Mouse (Mus musculus): ENCODE data around the gene Fut1.
"Not testable (repeated sequence)": the region's sequence is repeated elsewhere in the genome, so short reads cannot be mapped to it uniquely, and the experiment has no call there.

Fut1 gene

GRCm38 (mm10) chr7:45638623-45639401, 21.7 kb downstream of the Fut1 start:
- in situ Hi-C loops (cut with MboI), result no loop called here

- in situ Hi-C loops (cut with MboI), result no loop called here
Observed at GRCm38 (mm10) chr7:45639561-45640027, 22.5 kb downstream of the Fut1 start, which contains the start of gene Mamstr. Gene Mamstr (plus strand): TSS chr7:45639977.

- in situ Hi-C loops (cut with MboI), result no loop called here
Observed at GRCm38 (mm10) chr7:45640191-45640957, 23.3 kb downstream of the Fut1 start.

DNA sequence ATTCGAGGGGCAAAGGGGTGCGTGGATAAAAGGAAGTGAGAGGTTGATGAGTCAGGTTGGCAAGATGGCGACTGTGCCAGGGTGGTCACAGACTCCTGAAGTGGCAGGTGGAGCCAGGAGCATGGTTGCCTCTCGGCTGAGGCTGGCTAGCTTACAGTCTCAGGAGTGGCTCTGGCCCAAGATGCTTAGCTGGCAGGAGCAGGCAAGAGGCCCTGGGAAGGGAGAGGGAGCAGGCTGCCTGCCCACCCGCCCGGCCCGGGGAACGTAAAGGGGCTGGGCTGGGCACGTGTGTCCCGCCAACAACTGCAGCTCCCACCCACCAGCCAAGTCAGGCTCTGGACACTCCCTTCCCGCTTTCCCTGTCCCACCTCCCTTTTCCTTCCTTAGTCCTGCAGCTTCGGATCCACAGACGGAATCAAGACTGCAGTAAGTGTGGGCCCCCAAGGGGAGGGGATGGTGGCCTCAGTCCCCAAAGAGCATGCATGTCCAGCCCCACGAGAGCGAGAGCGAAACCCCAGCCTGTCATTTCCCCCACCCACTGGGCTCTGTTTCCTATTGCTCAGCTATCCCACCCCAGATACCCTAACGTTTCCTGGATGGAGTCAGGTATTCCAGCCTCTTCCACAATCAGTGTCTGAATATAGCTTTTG, 24.4 kb downstream of the Fut1 start:
- in situ Hi-C loops (cut with MboI), result no loop called here

DNA sequence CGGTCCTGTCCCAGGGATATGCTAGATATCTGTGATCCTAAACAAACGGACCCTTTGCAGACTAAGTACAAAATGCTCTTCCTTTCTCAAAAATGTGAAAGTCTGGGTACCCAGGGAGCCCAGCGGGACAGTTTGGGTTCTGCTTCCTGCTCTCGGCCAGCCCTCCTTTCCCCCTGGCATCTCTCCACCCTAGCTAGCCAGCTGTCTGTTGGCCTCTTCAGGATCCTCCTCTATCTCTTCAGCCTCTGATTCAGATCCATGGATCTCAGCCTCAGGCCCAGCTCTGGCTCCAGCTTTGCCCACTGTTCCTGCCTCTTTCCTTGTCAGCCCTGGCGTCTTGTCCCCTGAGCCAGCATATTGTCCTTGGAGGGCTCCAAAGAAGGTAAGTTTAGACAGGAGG, 25.0 kb downstream of the Fut1 start:
- in situ Hi-C loops (cut with MboI), result no loop called here

GRCm38 (mm10) chr7:45642503-45643255, 25.6 kb downstream of the Fut1 start:
- in situ Hi-C loops (cut with MboI), result no loop called here

- in situ Hi-C loops (cut with MboI), result no loop called here
Observed at GRCm38 (mm10) chr7:45643441-45644178, 26.5 kb downstream of the Fut1 start.

DNA sequence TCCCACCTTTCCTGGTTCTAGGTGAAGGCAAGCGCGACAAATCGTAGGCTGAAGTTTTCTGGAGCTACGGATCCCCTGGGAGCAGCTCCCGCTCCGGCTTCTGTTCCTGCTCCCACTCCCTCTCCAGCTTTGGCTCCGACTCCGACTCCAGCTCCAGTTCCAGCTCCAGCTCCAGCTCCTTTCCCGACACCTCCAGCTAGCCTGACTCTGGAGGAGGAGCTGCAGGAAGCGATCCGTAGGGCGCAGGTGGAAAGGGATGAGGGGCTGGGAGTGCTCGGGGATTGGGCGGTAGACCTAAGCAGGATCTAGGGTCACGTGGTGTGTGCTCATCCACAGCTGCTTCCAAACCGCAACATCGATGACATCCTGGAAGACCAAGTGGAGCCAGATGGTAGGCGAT, 27.1 kb downstream of the Fut1 start:
- in situ Hi-C loops (cut with MboI), result no loop called here

GRCm38 (mm10) chr7:45644872-45645590, 27.9 kb downstream of the Fut1 start:
- in situ Hi-C loops (cut with MboI), result no loop called here

GRCm38 (mm10) chr7:45645591-45645971, 28.5 kb downstream of the Fut1 start:
- in situ Hi-C loops (cut with MboI), result no loop called here

- in situ Hi-C loops (cut with MboI), result no loop called here
Observed at GRCm38 (mm10) chr7:45646671-45647070, 29.6 kb downstream of the Fut1 start.

DNA sequence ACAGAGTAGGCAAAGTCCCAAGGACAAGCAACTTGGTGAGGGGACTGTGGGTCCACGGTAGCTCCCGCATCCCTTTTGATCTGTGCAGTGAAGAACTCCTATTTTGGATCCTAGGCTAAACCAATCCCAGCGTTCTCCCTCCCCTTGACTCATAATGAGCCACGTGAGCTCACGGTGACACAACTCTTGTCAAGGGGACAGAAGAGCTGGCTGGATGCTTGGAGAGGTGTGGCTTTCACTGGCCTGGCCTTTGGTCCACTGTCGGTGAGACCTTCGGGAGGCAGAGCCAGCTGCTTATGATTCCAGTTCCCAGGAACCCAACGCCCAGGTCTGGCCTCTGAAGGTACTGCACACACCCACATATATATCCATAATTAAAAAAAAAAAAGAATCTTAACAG, 32.3 kb downstream of the Fut1 start:
- in situ Hi-C loops (cut with MboI), result no loop called here

- in situ Hi-C loops (cut with MboI), result not testable (repeated sequence)
Observed at GRCm38 (mm10) chr7:45650484-45650883, 33.4 kb downstream of the Fut1 start.

DNA sequence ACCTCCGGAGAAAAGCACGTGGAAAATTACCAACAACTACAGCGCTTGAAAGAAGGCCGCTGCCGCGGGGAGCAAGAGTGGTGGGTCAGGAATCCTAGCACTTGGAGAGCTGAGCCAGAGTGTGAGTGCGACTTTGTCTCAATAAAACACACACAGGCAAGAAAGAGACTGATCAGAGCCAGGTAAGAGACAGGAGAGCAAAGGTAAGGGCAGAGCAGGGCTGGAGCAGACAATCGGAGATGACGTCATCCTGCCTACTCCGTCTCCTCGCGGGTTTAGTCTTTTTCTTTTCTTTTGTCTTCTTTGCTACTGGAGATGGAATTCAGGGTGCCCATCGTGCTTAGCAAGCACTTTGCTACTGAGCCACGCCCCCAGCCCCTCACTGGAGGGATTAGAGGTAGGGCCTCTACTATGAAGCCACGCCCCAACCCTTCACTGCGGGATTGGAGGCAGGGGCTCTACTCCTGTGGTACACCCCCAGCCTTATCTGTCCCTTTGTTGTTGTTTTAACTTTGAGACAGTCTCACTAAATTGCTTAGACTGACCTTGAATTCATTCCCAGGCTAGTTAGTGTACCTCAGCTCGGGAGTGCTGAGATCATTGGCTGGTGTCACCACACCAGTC, 37.4 kb downstream of the Fut1 start:
- in situ Hi-C loops (cut with MboI), result no loop called here

- in situ Hi-C loops (cut with MboI), result no loop called here
Observed at GRCm38 (mm10) chr7:45660746-45661478, 43.8 kb downstream of the Fut1 start.

DNA sequence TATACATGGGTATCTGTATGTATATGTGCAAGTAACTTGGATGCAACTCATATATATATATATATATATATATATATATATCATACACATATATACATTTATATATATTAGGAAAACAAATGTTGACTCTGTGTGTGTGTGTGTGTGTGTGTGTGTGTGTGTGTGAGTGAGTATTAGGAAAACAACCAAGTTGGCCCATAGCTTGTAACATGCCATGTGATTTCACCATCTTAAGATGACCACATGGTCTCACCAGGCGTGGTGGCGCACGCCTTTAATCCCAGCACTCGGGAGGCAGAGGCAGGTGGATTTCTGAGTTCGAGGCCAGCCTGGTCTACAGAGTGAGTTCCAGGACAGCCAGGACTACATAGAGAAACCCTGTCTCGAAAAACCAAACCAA, 44.6 kb downstream of the Fut1 start:
- in situ Hi-C loops (cut with MboI), result not testable (repeated sequence)

- in situ Hi-C loops (cut with MboI), result no loop called here
Observed at GRCm38 (mm10) chr7:45665303-45666138, 48.4 kb downstream of the Fut1 start.

DNA sequence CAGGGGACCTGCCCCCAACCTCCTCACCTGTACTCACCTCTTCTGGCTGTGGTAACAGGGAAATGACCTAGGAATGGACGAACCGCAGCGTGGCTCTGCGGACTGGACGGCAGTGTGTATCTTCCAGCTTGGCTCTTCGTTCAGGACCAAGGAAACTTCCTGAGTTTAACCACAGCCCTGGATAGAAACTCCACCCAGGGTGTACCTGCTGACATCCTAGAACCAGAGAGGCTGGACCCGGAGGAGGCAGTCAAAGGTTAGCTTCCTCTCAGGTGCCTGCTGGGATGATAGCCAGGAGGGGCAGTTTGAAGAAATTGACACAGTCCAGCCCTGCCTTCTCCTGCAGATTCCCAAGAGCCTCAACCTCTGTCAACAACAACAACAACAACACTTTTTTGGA, 49.1 kb downstream of the Fut1 start, which contains the start of gene Fut2:
Fut2 (minus strand) TSS at position 234 of the 400 bp plus-strand sequence.
- in situ Hi-C loops (cut with MboI), result no loop called here
